Mouse (Mus musculus) brain, embryonic 18.5 days (tissue): ENCODE measurements around the gene Tmem107.
"Not testable (repeated sequence)": the region's sequence is repeated elsewhere in the genome, so short reads cannot be mapped to it uniquely, and the experiment has no call there.

Experiments used
- DNase-seq: peaks from one replicate; pipeline ENCODE4 v3.0.0-alpha.2; 2012; ENCODE audit warnings: low read depth, low spot score

The Tmem107 gene

DNA sequence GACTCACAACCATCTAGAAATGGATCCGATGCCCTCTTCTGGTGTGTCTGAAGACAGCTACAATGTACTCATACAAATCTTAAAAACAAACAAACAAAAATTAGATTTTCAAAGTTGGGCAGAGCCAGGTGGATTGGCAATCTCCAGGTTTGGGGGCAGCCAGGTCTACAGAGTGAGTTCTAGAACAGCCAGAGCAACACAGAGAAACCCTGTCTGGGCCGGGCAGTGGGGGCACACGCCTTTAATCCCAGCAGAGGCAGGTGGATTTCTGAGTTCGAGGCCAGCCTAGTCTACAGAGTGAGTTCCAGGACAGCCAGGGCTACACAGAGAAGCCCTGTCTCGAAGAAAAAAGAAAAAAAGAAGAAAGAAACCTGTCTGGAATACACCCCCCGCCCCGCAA is 23.2 kb downstream of the Tmem107 start:
- not testable (repeated sequence) for DNase-seq

DNA sequence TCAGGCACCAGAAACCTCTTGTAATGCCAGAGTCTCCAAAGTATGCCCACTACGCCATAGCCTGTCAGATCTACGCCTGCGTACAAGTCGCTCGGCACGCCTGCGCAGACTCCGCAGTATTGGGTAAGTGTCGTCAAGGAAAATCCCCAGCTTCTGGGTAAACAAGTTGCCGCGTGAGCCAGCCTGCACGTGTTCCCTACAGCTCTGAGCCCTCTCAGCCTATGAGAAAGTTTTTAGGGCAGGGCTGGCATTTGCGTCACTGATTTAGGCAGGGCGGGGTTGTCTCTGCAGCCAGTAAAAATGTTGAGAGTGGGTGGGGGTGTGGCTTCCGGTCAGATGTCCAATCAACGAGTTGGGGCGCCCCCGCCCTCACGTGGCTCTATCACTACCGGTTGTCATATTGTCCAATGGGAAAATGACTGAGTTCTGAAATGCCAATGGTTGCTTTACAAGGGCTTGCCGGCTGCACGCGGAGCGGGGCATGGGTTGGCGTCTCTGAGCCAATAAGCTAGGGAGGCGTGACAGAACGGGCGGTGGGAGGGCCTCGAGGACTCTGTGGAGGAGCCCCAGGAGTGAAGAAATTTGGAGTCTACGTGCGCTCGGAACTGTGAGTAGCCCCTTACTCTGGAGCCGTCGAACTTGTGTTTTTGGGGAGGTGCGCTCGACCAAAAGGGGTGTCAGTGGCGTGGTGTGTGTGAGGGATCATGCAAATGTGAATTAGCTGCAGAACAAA is 24.3 kb downstream of the Tmem107 start, which contains the start of gene Per1:
Gene Per1 (plus strand): TSS at position 521 of the 733 bp plus-strand sequence.
- DNase-seq = peak; percentile 99

DNA sequence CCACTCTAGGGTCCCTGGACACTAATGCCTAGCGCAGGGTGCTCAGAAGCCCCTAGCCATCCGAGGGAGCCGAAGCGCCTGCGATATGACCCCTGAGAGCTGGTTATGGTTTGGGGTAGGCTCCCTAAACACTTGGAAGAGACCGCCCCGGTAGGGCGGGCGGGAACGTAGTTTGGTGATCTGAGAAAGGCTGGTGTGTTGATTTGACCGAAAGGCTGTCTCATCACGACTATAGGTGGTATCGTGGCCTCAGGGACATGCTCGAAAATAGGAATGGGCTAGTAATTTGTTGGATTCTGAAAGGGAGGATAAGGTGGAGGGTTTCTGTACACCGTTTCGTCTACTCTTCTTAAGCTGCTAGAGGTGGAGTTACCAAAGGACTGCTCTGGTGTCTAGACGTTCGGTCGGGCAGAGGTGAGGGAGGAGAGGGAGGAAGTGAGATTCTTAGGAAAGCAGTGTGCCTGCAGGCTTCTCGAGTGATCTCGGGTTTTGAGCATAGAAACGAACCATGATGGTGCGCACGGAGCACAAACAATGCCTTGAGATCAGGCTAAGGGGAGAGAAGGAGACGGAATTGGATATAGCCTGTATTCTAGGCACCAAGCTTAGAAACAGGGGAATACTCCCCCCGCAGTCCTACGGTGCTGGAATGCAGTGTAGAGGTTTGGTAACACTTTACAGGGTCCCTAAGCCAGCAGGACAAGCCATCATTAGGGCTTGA is 25.1 kb downstream of the Tmem107 start:
- DNase-seq = no peak

DNA sequence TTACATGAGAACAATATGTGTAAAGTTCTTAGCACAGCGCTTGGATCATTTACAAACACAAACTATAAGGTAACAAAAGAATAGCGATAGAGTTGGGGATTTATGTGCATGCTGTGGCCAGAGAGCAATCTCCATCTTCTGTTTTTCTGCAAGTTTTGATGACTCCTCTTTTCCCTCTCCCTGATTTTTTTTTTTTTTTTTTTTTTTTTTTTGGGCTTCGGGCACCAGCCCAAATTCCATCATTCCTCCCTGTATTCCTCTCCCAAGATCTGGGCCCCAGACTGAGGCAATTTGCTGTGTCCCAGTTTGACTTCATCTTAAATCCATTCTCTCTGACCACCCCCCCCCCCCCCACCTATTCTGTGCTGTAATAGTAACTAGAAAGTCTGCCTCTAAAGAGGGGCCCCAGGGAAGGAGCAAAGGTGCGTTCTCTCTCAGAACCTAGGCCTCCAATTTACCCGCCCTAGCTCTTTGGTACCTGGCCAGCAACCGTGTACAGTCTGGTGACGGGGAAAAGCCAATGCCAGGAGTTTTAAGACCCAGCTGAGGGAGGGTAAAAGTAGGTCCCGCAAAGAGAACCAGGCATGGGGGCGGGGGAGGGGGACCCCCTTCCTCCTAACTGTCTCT is 25.9 kb downstream of the Tmem107 start:
- no peak for DNase-seq

DNA sequence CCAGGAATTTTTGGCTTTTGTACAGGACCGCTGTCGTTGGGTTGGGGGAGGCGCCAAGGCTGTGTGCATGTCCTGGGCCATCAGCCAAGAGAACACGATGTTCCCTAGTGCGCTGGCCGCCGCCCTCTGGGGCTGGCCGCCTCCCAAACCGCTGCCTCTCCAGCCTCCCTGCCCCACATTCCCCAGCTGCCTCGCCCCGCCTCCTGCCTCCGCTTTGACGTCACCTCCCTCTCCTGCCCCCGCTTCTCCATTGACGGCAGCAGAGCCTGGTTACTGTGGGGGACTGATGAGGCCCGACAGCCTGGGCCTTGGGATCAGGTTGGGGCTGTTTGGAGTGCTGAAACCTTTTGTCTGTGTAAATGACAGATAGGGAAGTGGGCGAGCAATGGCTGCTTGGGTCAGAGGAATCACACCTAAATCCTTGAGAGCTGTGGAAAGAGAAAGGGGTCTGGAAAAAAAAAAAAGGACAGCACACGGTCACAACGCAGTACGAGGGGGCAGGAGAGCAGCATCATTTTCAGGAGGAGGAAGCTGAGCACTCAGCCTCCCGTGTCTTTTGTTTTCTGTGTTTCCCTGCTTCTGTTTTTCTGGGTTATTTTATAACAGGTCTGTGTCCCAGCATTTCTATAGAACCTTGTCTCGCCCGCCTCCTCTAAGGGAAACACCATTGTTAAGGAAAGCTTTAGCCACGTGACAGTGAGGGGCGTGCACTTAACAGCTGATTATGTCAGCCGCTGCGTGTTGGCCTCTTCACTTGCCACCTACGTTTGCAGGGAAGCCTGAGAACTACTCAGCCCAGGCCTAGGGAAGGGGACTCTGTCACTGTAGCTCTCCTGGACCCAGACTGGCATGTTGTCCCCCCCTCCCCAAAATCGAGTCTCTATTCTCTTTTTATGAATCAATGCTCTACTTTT is 26.6 kb downstream of the Tmem107 start:
- DNase-seq = no peak

DNA sequence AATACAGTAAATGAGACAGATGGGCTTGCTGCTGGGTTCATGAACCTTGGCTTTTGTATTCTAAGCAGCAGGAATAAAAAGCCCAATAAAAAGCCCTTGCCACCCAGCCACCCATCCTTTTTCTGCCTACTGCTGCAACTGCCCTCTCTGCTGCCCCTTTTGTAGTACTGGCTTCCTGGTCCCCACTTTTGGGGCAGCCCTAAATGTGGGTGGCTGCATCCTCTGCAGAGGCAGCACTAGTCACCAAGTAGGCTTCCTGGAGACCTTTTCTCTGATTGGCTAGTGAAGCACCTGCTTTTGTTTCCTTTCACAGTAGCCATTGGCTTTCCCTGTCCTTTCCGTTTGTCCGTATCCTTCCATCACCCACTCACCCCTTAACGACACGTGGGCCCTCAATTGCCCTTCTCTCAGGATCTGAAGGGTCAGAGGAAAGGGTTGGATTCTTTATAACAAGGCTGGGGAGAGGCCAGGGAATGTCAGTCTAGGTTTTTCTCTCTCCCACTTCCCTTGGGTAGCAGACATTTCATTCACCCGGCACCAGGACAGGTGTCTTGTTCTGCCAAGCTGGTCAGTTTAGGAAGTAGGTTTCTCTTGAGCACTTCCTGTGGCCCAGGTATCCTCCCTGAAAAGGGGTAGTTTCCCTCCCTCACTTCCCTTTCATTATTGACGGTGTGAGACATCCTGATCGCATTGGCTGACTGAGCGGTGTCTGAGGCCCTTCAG is 27.6 kb downstream of the Tmem107 start:
- no peak for DNase-seq

DNA sequence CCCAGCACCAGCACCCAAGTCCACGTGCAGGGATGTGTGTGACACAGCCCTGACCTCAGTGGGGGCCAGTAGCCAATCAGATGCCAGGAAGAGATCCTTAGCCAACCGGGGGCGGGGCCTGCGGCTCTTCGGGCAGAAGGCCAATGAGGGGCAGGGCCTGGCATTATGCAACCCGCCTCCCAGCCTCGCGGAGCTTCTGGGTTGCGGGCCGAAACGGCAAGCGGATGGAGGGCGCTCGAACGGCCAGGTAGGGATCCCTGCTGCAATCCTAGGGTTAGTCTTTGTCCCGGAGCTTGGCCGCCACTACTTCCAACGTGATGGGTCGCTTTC is 28.1 kb downstream of the Tmem107 start:
- no peak for DNase-seq

DNA sequence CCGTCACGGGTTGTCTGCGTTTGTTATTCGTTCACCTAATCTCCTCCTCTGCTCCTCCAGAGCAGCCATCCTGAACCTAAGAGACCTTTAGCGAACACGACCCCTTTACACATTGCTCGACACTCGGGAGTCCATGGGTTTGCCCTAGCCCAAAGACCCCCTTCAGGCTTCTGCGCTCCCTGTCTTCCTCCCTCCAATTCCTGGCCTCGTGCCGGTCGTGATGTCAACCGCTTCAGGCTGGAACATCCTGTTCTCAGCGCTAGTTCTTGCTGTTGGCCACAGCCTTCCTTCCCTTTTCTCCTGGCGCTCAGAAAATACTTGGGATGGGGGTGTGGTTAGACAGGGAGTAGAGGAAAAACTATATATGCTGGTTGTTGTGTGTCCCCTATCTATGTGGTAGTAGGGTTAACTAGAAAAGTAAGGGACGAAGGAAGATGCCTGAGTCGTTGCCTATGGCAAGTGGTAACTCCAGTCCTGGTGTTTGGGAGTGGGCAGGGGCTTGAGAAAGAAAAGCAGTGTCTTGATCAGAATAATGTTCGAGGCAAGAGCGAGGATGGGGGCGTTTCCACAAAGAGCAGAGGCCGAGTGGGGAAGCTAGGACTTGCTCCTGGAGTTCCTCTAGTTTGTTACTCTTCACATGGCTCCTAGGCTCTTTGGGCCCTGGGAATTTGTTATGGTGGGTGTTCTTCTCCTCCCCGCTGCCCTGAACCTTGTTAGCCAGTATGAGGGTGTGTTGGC is 28.7 kb downstream of the Tmem107 start:
- no peak for DNase-seq

DNA sequence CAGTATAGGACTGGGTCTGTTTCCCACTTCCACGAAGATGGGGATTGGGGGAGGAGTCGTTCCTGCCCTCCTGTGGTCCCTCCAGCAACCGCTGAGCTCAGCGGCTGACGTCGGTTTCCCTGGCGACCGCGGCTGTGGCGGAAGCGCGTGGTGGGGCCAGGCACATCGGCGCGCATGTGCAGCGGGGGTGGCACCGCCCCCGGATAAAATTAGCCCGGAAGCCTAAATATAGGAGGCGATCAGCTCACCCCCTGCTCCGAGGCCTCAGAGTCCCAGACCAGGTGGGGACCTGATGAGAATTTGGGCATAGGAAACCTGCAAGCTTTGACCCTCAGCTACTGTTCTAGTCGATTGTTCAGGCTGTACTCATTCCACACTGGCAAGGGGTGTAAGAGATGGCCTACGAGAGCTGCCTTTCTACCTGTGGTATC is 29.3 kb downstream of the Tmem107 start:
- DNase-seq = no peak

DNA sequence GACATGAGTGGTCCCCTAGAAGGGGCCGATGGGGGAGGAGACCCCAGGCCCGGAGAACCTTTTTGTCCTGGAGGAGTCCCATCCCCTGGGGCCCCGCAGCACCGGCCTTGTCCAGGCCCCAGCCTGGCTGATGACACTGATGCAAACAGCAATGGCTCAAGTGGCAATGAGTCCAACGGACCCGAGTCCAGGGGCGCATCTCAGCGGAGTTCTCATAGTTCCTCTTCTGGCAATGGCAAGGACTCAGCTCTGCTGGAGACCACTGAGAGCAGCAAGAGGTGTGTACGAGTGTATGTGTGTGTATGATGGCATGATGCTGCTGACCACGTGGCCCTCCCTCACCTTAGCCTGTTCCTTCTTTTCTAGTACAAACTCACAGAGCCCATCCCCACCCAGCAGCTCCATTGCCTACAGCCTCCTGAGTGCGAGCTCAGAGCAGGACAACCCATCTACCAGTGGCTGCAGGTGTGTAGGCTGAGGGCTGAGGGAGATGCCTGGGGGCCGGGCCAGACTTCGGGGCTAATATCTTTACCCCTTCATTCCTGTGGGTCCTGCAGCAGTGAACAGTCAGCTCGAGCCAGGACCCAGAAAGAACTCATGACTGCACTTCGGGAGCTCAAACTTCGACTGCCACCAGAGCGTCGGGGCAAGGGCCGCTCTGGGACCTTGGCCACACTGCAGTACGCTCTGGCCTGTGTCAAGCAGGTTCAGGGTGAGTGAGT is 30.2 kb downstream of the Tmem107 start:
- no peak for DNase-seq

DNA sequence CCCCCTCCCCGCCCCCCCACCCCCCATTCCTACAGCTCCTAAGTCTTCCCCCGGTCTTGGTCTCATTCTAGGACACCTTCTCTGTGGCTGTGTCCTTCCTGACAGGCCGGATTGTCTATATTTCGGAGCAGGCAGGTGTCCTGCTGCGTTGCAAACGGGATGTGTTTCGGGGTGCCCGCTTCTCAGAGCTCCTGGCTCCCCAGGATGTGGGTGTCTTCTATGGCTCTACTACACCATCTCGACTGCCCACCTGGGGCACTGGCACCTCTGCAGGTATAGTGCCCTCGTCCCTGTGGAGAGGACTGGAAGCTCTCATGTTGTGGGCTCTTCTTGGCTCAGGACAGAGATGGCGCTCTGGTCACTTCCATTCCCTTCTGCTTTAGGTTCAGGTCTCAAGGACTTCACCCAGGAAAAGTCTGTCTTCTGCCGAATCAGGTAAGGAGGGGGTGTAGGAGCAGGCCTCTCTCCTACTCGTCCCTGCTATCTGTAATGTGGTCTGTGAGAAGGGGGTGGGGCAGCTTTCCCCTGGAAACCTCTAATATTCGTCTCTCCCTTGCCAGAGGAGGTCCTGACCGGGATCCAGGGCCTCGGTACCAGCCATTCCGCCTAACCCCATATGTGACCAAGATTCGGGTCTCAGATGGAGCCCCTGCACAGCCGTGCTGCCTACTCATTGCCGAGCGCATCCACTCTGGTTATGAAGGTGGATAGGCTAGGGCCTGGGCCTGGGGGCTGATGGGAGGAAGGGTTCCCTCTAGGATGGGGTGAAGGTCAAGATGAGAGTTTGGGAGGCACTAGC is 31.2 kb downstream of the Tmem107 start:
- no peak for DNase-seq

DNA sequence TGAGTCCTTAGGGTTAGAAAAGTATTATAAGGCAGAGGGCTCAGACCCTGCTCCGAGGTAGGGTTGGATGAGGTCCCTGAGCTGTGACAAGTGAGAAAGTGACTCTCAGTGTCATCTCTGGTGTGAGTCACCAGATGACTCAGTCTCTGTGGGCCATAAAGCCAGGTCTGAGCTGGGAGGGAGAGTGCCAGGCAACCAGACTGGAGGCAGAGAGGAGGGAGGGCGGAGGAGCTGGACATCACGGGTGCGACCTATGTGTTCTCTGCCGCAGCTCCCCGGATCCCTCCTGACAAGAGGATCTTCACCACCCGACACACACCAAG is 31.8 kb downstream of the Tmem107 start:
- no peak for DNase-seq

DNA sequence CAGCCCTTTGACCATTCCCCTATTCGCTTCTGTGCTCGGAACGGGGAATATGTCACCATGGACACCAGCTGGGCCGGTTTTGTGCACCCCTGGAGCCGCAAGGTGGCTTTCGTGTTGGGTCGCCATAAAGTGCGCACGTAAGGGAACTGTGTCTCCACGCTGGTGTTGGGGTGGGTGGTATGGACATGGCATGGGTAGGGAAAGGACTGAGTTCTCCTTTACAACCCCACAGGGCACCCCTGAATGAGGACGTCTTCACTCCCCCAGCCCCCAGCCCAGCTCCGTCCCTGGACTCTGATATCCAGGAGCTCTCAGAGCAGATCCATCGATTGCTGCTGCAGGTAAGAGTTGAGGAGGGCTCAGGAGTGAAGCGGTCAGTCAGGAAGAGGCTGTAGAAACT is 32.5 kb downstream of the Tmem107 start:
- no peak for DNase-seq

DNA sequence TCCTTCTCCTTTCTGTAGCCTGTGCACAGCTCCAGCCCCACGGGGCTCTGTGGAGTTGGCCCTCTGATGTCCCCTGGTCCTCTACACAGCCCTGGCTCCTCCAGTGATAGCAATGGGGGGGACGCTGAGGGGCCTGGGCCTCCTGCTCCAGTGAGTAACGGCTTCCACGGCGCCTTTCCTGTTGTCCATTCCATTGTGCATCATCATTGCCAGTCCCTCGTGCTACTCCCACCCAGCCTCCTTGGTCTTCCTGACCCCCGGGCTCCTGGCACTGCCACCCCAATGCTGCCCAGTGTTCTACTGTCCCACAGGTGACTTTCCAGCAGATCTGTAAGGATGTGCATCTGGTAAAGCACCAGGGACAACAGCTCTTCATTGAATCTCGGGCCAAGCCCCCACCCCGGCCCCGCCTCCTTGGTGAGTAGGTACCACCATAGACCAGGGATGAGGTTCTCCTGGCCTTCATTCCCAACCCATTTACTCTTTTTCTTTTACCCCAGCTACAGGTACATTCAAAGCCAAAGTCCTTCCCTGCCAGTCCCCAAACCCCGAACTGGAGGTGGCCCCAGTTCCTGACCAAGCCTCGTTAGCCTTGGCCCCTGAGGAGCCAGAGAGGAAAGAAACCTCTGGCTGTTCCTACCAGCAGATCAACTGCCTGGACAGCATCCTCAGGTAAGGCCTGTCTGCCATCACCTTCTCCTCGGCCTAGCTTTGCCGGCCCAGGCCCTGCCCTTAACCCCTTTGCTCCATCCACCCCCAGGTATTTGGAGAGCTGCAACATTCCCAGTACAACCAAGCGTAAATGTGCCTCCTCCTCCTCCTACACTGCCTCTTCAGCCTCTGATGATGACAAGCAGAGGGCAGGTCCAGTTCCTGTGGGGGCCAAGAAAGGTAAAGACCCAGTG is 33.2 kb downstream of the Tmem107 start:
- no peak for DNase-seq

DNA sequence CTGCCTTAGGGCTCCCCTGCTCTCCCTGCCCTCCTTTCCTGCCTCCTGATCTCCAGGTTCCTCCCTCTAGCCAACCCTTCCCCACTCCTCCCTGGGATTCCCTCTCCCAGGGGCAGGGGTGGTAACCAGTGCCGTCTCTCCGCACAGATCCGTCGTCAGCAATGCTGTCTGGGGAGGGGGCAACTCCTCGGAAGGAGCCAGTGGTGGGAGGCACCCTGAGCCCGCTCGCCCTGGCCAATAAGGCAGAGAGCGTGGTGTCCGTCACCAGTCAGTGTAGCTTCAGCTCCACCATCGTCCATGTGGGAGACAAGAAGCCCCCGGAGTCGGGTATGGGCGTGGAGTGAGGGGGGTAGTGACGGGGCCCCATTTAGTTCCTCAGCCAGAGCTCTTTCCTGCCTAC is 33.9 kb downstream of the Tmem107 start:
- DNase-seq = no peak

DNA sequence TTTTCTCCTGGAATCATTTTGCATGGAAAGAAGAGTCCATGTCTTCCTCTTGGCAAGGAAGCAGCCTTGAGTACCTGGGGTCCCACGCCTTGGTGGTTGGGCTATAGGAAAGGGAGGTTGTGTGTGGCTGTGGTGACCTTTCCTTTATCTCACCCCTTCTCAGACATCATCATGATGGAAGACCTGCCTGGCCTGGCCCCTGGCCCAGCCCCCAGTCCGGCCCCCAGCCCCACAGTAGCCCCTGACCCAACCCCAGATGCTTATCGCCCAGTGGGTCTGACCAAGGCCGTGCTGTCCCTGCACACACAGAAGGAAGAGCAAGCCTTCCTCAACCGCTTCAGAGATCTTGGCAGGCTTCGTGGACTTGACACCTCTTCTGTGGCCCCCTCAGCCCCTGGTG is 34.6 kb downstream of the Tmem107 start:
- no peak for DNase-seq

DNA sequence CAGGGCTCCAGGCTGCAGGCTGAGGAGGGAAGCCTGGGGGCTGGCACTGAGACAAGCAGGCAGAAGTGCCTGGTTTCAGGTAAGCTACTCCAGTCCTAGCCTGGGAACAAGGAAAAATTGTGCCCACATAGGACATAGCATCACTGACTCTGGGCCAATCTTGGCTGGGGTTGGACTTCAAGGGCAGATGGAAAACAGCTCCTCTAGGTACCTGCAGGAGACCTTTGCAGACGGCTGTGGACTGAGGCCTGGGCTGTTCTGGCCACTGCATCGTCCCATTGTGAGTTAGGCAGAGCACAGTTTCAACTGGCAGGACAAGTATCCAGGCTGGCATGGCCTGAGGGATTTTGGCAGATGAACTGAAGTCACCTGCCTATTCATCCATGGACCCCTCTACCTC is 35.2 kb downstream of the Tmem107 start:
- DNase-seq = no peak

DNA sequence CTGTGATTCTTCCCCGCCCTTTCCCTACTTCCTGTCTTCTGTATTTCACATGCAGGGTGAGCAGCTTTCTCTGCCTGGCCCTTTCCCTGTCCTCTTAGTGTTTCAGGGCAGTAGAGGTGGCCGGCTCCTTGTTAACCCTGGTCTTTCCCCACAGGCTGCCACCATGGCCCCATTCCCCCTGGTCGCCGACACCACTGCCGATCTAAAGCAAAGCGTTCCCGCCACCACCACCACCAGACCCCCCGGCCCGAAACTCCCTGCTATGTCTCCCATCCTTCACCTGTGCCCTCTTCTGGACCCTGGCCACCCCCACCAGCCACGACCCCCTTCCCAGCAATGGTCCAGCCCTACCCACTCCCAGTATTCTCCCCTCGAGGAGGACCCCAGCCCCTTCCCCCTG is 35.7 kb downstream of the Tmem107 start:
- DNase-seq = no peak
